Mouse (Mus musculus): ENCODE measurements at regions not wholly inside any gene's neighbourhood (a gene's known extent, or its start where the extent isn't known, plus 50 kb on each side); places are given as distances from the start of the nearest gene placed in this dataset.

- Histone ChIP-seq H3K9ac (ENCODE audit: low read depth, low read length) (no peak overlapping the region), H3K4me3 (no peak overlapping the region), H3K4me1 (ENCODE audit: control insufficient read depth, insufficient read depth, low read length) (no peaks in the 10 kb centered on the region), H3K79me2 (replicated peaks; ENCODE audit: control insufficient read depth, insufficient read depth, low read length) (no peaks in the 10 kb centered on the region), H3K27me3 (ENCODE audit: control insufficient read depth, insufficient read depth, low read length) (no peaks in the 10 kb centered on the region), H3K27ac (no peak overlapping the region), H3K36me3 (ENCODE audit: control insufficient read depth, insufficient read depth, low read length) (no peaks in the 10 kb centered on the region)
- WGBS, result 40% methylated on average over 5 of the region's 5 CpGs
- TF ChIP-seq CTCF (IDR thresholded peaks at IDR 0.05) (peak; percentile 37), POLR2A (IDR thresholded peaks at IDR 0.05; ENCODE audit: insufficient read depth, low read depth, low read length) (no peak), EP300 (IDR thresholded peaks at IDR 0.05; ENCODE audit: insufficient read depth, low read depth, low read length) (no peak)
- intact Hi-C loops (cut with DNase I), result loop anchor here (10.0 kb wide), 2 partner anchors 131 to 461 kb away; partner anchors contain the start of genes Bod1 and Nsg2
- DNase-seq, result peak in 1 of 2 experiments; percentile 9
Measured at GRCm38 (mm10) chr11:32136066-32136465, 64.0 kb downstream of the Il9r start.

GRCm38 (mm10) chr11:32133996-32134395 is 66.1 kb downstream of the Il9r start:
- H3K27ac ChIP-seq, result no peak overlapping the region
- WGBS, result 73% methylated on average over 7 of the region's 7 CpGs
- H3K36me3 ChIP-seq (ENCODE audit: control insufficient read depth, insufficient read depth, low read length), result no peaks in the 10 kb centered on the region
- H3K4me1 ChIP-seq (ENCODE audit: control insufficient read depth, insufficient read depth, low read length), result no peaks in the 10 kb centered on the region
- no peaks in the 10 kb centered on the region for H3K27me3 ChIP-seq (ENCODE audit: control insufficient read depth, insufficient read depth, low read length)
- H3K9ac ChIP-seq (ENCODE audit: low read depth, low read length), result no peak overlapping the region
- intact Hi-C loops (cut with DNase I), result loop anchor here (10.0 kb wide), 2 partner anchors 129 to 459 kb away; partner anchors contain the start of genes Bod1 and Nsg2
- TF ChIP-seq EP300 (IDR thresholded peaks at IDR 0.05; ENCODE audit: insufficient read depth, low read depth, low read length) (no peak), POLR2A (IDR thresholded peaks at IDR 0.05; ENCODE audit: insufficient read depth, low read depth, low read length) (no peak)
- H3K4me3 ChIP-seq, result no peak overlapping the region
- no peak for DNase-seq
- H3K79me2 ChIP-seq (replicated peaks; ENCODE audit: control insufficient read depth, insufficient read depth, low read length), result no peaks in the 10 kb centered on the region

GRCm38 (mm10) chr11:32132008-32132615 is 68.0 kb downstream of the Il9r start:
- no peaks in the 10 kb centered on the region for H3K4me1 ChIP-seq (ENCODE audit: control insufficient read depth, insufficient read depth, low read length)
- no peak overlapping the region for H3K9ac ChIP-seq (ENCODE audit: low read depth, low read length)
- no peaks in the 10 kb centered on the region for H3K27me3 ChIP-seq (ENCODE audit: control insufficient read depth, insufficient read depth, low read length)
- no peak for DNase-seq
- no peaks in the 10 kb centered on the region for H3K79me2 ChIP-seq (replicated peaks; ENCODE audit: control insufficient read depth, insufficient read depth, low read length)
- TF ChIP-seq POLR2A (IDR thresholded peaks at IDR 0.05; ENCODE audit: insufficient read depth, low read depth, low read length), result no peak
- no peak for TF ChIP-seq EP300 (IDR thresholded peaks at IDR 0.05; ENCODE audit: insufficient read depth, low read depth, low read length)
- peak; percentile 73 for TF ChIP-seq CTCF (IDR thresholded peaks at IDR 0.05)
- intact Hi-C loops (cut with DNase I), result loop anchor here (10.0 kb wide), 2 partner anchors 127 to 457 kb away; partner anchors contain the start of genes Bod1 and Nsg2
- H3K27ac ChIP-seq, result no peak overlapping the region
- no peak overlapping the region for H3K4me3 ChIP-seq
- 77% methylated on average over 3 of the region's 3 CpGs for WGBS
- H3K36me3 ChIP-seq (ENCODE audit: control insufficient read depth, insufficient read depth, low read length), result no peaks in the 10 kb centered on the region

- Histone ChIP-seq H3K4me1 (ENCODE audit: control insufficient read depth, insufficient read depth, low read length) (no peaks in the 10 kb centered on the region), H3K9ac (ENCODE audit: low read depth, low read length) (no peak overlapping the region), H3K36me3 (ENCODE audit: control insufficient read depth, insufficient read depth, low read length) (no peaks in the 10 kb centered on the region), H3K4me3 (no peak overlapping the region), H3K27me3 (ENCODE audit: control insufficient read depth, insufficient read depth, low read length) (no peaks in the 10 kb centered on the region), H3K27ac (no peak overlapping the region), H3K79me2 (replicated peaks; ENCODE audit: control insufficient read depth, insufficient read depth, low read length) (no peaks in the 10 kb centered on the region)
- intact Hi-C loops (cut with DNase I), result no loop called here
- no peak for TF ChIP-seq CTCF (IDR thresholded peaks at IDR 0.05)
- WGBS, result 62% methylated on average over 6 of the region's 7 CpGs
- DNase-seq, result no peak
Measured at GRCm38 (mm10) chr11:32128551-32128950, 71.5 kb downstream of the Il9r start.

GRCm38 (mm10) chr11:32128018-32128417 is 72.1 kb downstream of the Il9r start:
- 60% methylated on average over 3 of the region's 3 CpGs for WGBS
- no peak for DNase-seq

GRCm38 (mm10) chr11:32127401-32127817 is 72.7 kb downstream of the Il9r start:
- 68% methylated on average over 7 of the region's 7 CpGs for WGBS
- intact Hi-C loops (cut with DNase I), result no loop called here

More at GRCm38 (mm10) chr11:32128018-32128417, 72.1 kb downstream of the Il9r start:
- TF ChIP-seq CTCF (IDR thresholded peaks at IDR 0.05), result no peak
- TF ChIP-seq POLR2A (IDR thresholded peaks at IDR 0.05; ENCODE audit: insufficient read depth, low read depth, low read length), result no peak
- no peak for TF ChIP-seq EP300 (IDR thresholded peaks at IDR 0.05; ENCODE audit: insufficient read depth, low read depth, low read length)
- H3K4me1 ChIP-seq (ENCODE audit: control insufficient read depth, insufficient read depth, low read length), result no peaks in the 10 kb centered on the region
- H3K36me3 ChIP-seq (ENCODE audit: control insufficient read depth, insufficient read depth, low read length), result no peaks in the 10 kb centered on the region
- H3K9ac ChIP-seq (ENCODE audit: low read depth, low read length), result no peak overlapping the region
- H3K27ac ChIP-seq, result no peak overlapping the region
- no peaks in the 10 kb centered on the region for H3K79me2 ChIP-seq (replicated peaks; ENCODE audit: control insufficient read depth, insufficient read depth, low read length)
- intact Hi-C loops (cut with DNase I), result no loop called here
- H3K4me3 ChIP-seq, result no peak overlapping the region
- H3K27me3 ChIP-seq (ENCODE audit: control insufficient read depth, insufficient read depth, low read length), result no peaks in the 10 kb centered on the region

More at GRCm38 (mm10) chr11:32127401-32127817, 72.7 kb downstream of the Il9r start:
- Histone ChIP-seq H3K4me1 (ENCODE audit: control insufficient read depth, insufficient read depth, low read length) (no peaks in the 10 kb centered on the region), H3K4me3 (no peak overlapping the region), H3K27ac (no peak overlapping the region), H3K36me3 (ENCODE audit: control insufficient read depth, insufficient read depth, low read length) (no peaks in the 10 kb centered on the region), H3K27me3 (ENCODE audit: control insufficient read depth, insufficient read depth, low read length) (no peaks in the 10 kb centered on the region), H3K79me2 (replicated peaks; ENCODE audit: control insufficient read depth, insufficient read depth, low read length) (no peaks in the 10 kb centered on the region), H3K9ac (ENCODE audit: low read depth, low read length) (no peak overlapping the region)
- TF ChIP-seq POLR2A (IDR thresholded peaks at IDR 0.05; ENCODE audit: insufficient read depth, low read depth, low read length) (no peak), EP300 (IDR thresholded peaks at IDR 0.05; ENCODE audit: insufficient read depth, low read depth, low read length) (no peak), CTCF (IDR thresholded peaks at IDR 0.05) (no peak)
- no peak for DNase-seq
